Comparison of ENCODE assay signal across 35 mouse cellular contexts in genomic region chr8:84144636-84145245, GRCm38 (mm10). TPM values are rescaled to one million over a fixed set of nuclear protein-coding genes. Genes with fewer than 3 reads are reported as not detected.
DNase-seq lines count a peak whose midpoint lies in the region; TF ChIP-seq lines count a peak whose summit lies in the region.
"Had no signal": no experiment of that assay in that cellular context is flagged by ENCODE, and none has a peak within 500 bp of the region (broad histone marks: within the 10 kb centered on the region; RNA-seq: fewer than 3 reads in every experiment).

No protein-coding gene starts in this region.

- peaks cover 2% of the 10 kb centered on the region for H3K79me3 ChIP-seq in C2C12 (ENCODE audit: low read depth)

- intact Hi-C loops in heart, postnatal 36 days (cut with DNase I) = loop anchor here (5.0 kb wide), 1 partner anchor 82 kb away; no protein-coding TSS in a partner anchor

- H3ac ChIP-seq in C2C12 (ENCODE audit: control insufficient read depth, insufficient read length, low read depth) (no peak overlapping the region), myocyte (ENCODE audit: control insufficient read depth, insufficient read length) (no peak overlapping the region)

- no peak for TF ChIP-seq POLR2A in myocyte (IDR thresholded peaks at IDR 0.05; ENCODE audit: insufficient read length, low read depth)

- peaks cover 27% of the 10 kb centered on the region for H3K36me3 ChIP-seq in C2C12 (ENCODE audit: control insufficient read depth, insufficient read depth)
- H3K36me3 ChIP-seq in myocyte (ENCODE audit: control insufficient read depth, insufficient read depth) = peaks cover 7% of the 10 kb centered on the region

- H3K79me2 ChIP-seq in C2C12 (ENCODE audit: control insufficient read depth, insufficient read depth) (peaks cover 15% of the 10 kb centered on the region), myocyte (ENCODE audit: control insufficient read depth, insufficient read depth) (peaks cover 4% of the 10 kb centered on the region)

- H3K27me3 ChIP-seq in C2C12 (ENCODE audit: control insufficient read depth, insufficient read depth, insufficient read length) (no peaks in the 10 kb centered on the region), myocyte (ENCODE audit: control insufficient read depth, insufficient read depth, insufficient read length) (no peaks in the 10 kb centered on the region)
- H3K27me3 ChIP-seq: forebrain, embryonic 12.5 days; heart, embryonic 15.5 days; hindbrain, embryonic 12.5 days; intestine, embryonic 15.5 days; midbrain, embryonic 15.5 days had no signal

- H3K4me2 ChIP-seq in myocyte (ENCODE audit: low read depth) = no peak overlapping the region
- H3K4me2 ChIP-seq: forebrain, embryonic 12.5 days; heart, embryonic 15.5 days; hindbrain, embryonic 12.5 days; intestine, embryonic 15.5 days; midbrain, embryonic 15.5 days had no signal

- no peak for TF ChIP-seq CTCF in C2C12 (IDR thresholded peaks at IDR 0.05; ENCODE audit: control insufficient read depth, insufficient read depth, insufficient read length)

- H3K4me3 ChIP-seq in C2C12 (ENCODE audit: insufficient read depth, poor library complexity, severe bottlenecking) (no peak overlapping the region), myocyte (no peak overlapping the region)
- H3K4me3 ChIP-seq: erythroblast, embryonic 14.5 days; forebrain, embryonic 12.5 days; heart, embryonic 10.5 days; heart, embryonic 15.5 days; hindbrain, embryonic 12.5 days; intestine, embryonic 15.5 days; midbrain, embryonic 10.5 days; midbrain, embryonic 15.5 days had no signal

- DNase-seq in ovary, adult 18-20 months (ENCODE audit: low spot score) = peak; percentile 36
- DNase-seq in ovary, postnatal 36 days (ENCODE audit: low spot score) = no peak
- DNase-seq in brain, adult 2 months (ENCODE audit: low read depth, low spot score) = peak; percentile 55
- DNase-seq in heart, postnatal 36 days = no peak
- DNase-seq in kidney, adult 8-10 months = no peak
- DNase-seq: adrenal gland, adult 8-10 months; B cell, adult 2 months; cerebellum, adult 18-20 months; cerebellum, postnatal 10 days; forebrain, postnatal 0 days; gastrocnemius, postnatal 10 days; heart, adult 11 months; kidney, adult 2 months; liver; lung, adult 2 months; lung, postnatal 14 days; thymus, adult 2 months; thymus, postnatal 36 days had no signal

TF ChIP-seq in C2C12, 6 proteins besides CTCF, POLR2A, EP300 and RAD21:
- TF ChIP-seq MYOD1 (IDR thresholded peaks at IDR 0.05; ENCODE audit: control insufficient read depth, insufficient read length, low read depth) (peak; percentile 11), FOSL1 (IDR thresholded peaks at IDR 0.05; ENCODE audit: insufficient read depth, low read length, poor library complexity, severe bottlenecking) (no peak), MYOG (IDR thresholded peaks at IDR 0.05; ENCODE audit: control insufficient read depth, extremely low read depth, insufficient read length) (no peak), CEBPB (IDR thresholded peaks at IDR 0.05; ENCODE audit: low read depth) (peak; percentile 83)

TF ChIP-seq in myocyte, 11 proteins besides CTCF, POLR2A, EP300 and RAD21:
- TF ChIP-seq CEBPB (IDR thresholded peaks at IDR 0.05; ENCODE audit: insufficient read depth, poor library complexity, severe bottlenecking) (peak; percentile 59), MYOG (IDR thresholded peaks at IDR 0.05; ENCODE audit: control insufficient read depth in 1 of 3, insufficient read depth in 1 of 3, insufficient read length in 2 of 3, low read depth in 2 of 3) (no peak), TCF12 (IDR thresholded peaks at IDR 0.05; ENCODE audit: insufficient read depth, poor library complexity, severe bottlenecking) (no peak), REST (IDR thresholded peaks at IDR 0.05; ENCODE audit: insufficient read depth, insufficient read length) (no peak), SRF (IDR thresholded peaks at IDR 0.05; ENCODE audit: control insufficient read depth, insufficient read length, low read depth) (no peak)

RNA-seq across cellular contexts. Expression of gene Cc2d1a, which starts 3.0 kb away (rescaled TPM):
- polyA plus RNA-seq in C2C12 (2012; fragmentation: generic; extraction: Trizol) (25.2 TPM), myocyte (2012; fragmentation: generic; extraction: Trizol) (25.3 TPM)
- total RNA-seq in heart, postnatal 36 days (2021) = 10 to 100 TPM; 14.5 to 15.8 TPM

RNA-seq across cellular contexts. Expression of gene 4930432K21Rik, which starts 3.1 kb away (rescaled TPM):
- polyA plus RNA-seq in C2C12 (2012; fragmentation: generic; extraction: Trizol) (0.61 TPM), myocyte (2012; fragmentation: generic; extraction: Trizol) (0.24 TPM)
- total RNA-seq in heart, postnatal 36 days (2021) = under 1 TPM in 1 of 2 experiments, not detected in 1; 0.36 TPM
- polyA plus RNA-seq: erythroblast, embryonic 14.5 days had no signal

RNA-seq across cellular contexts. Expression of gene Podnl1, which starts 19.0 kb away (rescaled TPM):
- 10.3 TPM for polyA plus RNA-seq in C2C12 (2012; fragmentation: generic; extraction: Trizol)
- polyA plus RNA-seq in myocyte (2012; fragmentation: generic; extraction: Trizol) = 9.3 TPM
- total RNA-seq in heart, postnatal 36 days (2021) = not detected
- total RNA-seq: heart, postnatal 25 days; hindbrain, postnatal 0 days; left cerebral cortex, postnatal 14 days had no signal
- polyA plus RNA-seq: cortical plate, adult 2 months; erythroblast, embryonic 14.5 days; neural tube, embryonic 11.5 days had no signal

RNA-seq across cellular contexts. Expression of gene Dcaf15, which starts 40.2 kb away (rescaled TPM):
- polyA plus RNA-seq in C2C12 (2012; fragmentation: generic; extraction: Trizol) = 45.2 TPM
- 24.3 TPM for polyA plus RNA-seq in myocyte (2012; fragmentation: generic; extraction: Trizol)
- total RNA-seq in heart, postnatal 36 days (2021) = 1 to 10 TPM; 8.1 to 8.2 TPM

RNA-seq across cellular contexts. Expression of gene Nanos3, which starts 40.3 kb away (rescaled TPM):
- 1.1 TPM for polyA plus RNA-seq in C2C12 (2012; fragmentation: generic; extraction: Trizol)
- polyA plus RNA-seq in myocyte (2012; fragmentation: generic; extraction: Trizol) = 1.2 TPM
- total RNA-seq in heart, postnatal 36 days (2021) = under 1 TPM; 0.80 to 0.95 TPM
- total RNA-seq: CH12.LX; neutrophil, adult 5-6 weeks had no signal
- polyA plus RNA-seq: erythroblast, embryonic 14.5 days had no signal

Comparison
In these comparisons a context has a peak if more than half of its experiments do, and no peak if none do; other contexts are left out.
1. DNase-seq: peak in ovary, adult 18-20 months (single experiment) and brain, adult 2 months (single experiment); none in ovary, postnatal 36 days (single experiment), heart, postnatal 36 days (0 of 2) and kidney, adult 8-10 months (0 of 2).